ENCODE assay signal across 8 mouse cellular contexts in genomic region chr13:5845161-5845590, GRCm38 (mm10). TPM values are rescaled to one million over a fixed set of nuclear protein-coding genes. Genes with fewer than 3 reads are reported as not detected.
A peak's percentile ranks its signal among the peaks of the same experiment; 100 is the strongest.
DNase-seq lines count a peak whose midpoint lies in the region; ATAC-seq lines count a peak whose summit lies in the region.

No protein-coding gene starts in this region.

- peaks cover 12% of the 10 kb centered on the region; the same call in 1 of the 2 replicates for H3K4me1 ChIP-seq in heart, embryonic 12.5 days (replicated peaks)
- H3K4me1 ChIP-seq in liver, embryonic 11.5 days (replicated peaks; ENCODE audit: control insufficient read depth, insufficient read depth, low read length), result peaks cover 5% of the 10 kb centered on the region; the same call in 1 of the 2 replicates
- no peaks in the 10 kb centered on the region for H3K4me1 ChIP-seq in stomach, embryonic 14.5 days (ENCODE audit: control insufficient read depth, insufficient read depth, low read length)
- 0 out of 2 replicates have a peak, but pooled peaks cover 5% of the 10 kb centered on the region for H3K4me1 ChIP-seq in hindbrain, embryonic 10.5 days (replicated peaks)

- 39% methylated on average over 10 of the region's 10 CpGs for WGBS in heart, embryonic 12.5 days
- WGBS in liver, embryonic 11.5 days, result 34% methylated on average over 10 of the region's 10 CpGs
- WGBS in stomach, embryonic 14.5 days, result 35% methylated on average over 10 of the region's 10 CpGs
- WGBS in hindbrain, embryonic 10.5 days, result 54% methylated on average over 10 of the region's 10 CpGs

- peak overlapping the region; percentile 13; the same call in 1 of the 2 replicates for H3K27ac ChIP-seq in heart, embryonic 12.5 days (ENCODE audit: poor library complexity, severe bottlenecking)
- no peak overlapping the region for H3K27ac ChIP-seq in liver, embryonic 11.5 days (ENCODE audit: low read depth, low read length)
- peak overlapping the region; percentile 27; the same call in 1 of the 2 replicates for H3K27ac ChIP-seq in stomach, embryonic 14.5 days (ENCODE audit: low read length)
- no peak overlapping the region for H3K27ac ChIP-seq in hindbrain, embryonic 10.5 days

- no peak overlapping the region for H3K9ac ChIP-seq in heart, embryonic 12.5 days
- H3K9ac ChIP-seq in liver, embryonic 11.5 days (ENCODE audit: low read depth, low read length), result no peak overlapping the region
- no peak overlapping the region for H3K9ac ChIP-seq in stomach, embryonic 14.5 days (replicated peaks; ENCODE audit: low read depth, low read length)

- H3K4me2 ChIP-seq in heart, embryonic 12.5 days, result peak overlapping the region; percentile 38
- peak overlapping the region; percentile 20 for H3K4me2 ChIP-seq in liver, embryonic 11.5 days
- no peak overlapping the region for H3K4me2 ChIP-seq in stomach, embryonic 14.5 days (replicated peaks; ENCODE audit: low read depth, low read length)

- intact Hi-C loops in left cerebral cortex, postnatal 25 days (cut with DNase I), result no loop called here
- intact Hi-C loops in left cerebral cortex, postnatal 4 days (cut with DNase I), result no loop called here

- H3K36me3 ChIP-seq in heart, embryonic 12.5 days, result no peaks in the 10 kb centered on the region
- H3K36me3 ChIP-seq in liver, embryonic 11.5 days (ENCODE audit: control insufficient read depth, insufficient read depth, low read length), result no peaks in the 10 kb centered on the region
- no peaks in the 10 kb centered on the region for H3K36me3 ChIP-seq in stomach, embryonic 14.5 days (ENCODE audit: control insufficient read depth, insufficient read depth, low read length)
- H3K36me3 ChIP-seq in hindbrain, embryonic 10.5 days, result no peaks in the 10 kb centered on the region

- ATAC-seq in heart, embryonic 12.5 days (ENCODE audit: insufficient number of reproducible peaks, low FRiP score), result peak; percentile 73
- ATAC-seq in liver, embryonic 11.5 days (replicated peaks; ENCODE audit: low FRiP score), result peak; percentile 53; the same call in 1 of the 2 replicates
- no peak; the same call in 1 of the 2 replicates for ATAC-seq in stomach, embryonic 14.5 days (ENCODE audit: insufficient number of reproducible peaks, insufficient read depth, low FRiP score, low read depth)

- peak; percentile 16 to 43 for DNase-seq in left cerebral cortex, postnatal 25 days (ENCODE audit: low spot score in 2 of 2)
- no peak for DNase-seq in left cerebral cortex, postnatal 4 days
- peak; percentile 70 for DNase-seq in adrenal gland, adult 8-10 months
- no peak for DNase-seq in liver, embryonic 11.5 days (ENCODE audit: low spot score)
- no peak for DNase-seq in hindbrain, embryonic 10.5 days (ENCODE audit: low spot score)
- no peak for DNase-seq in testis, postnatal 14 days (ENCODE audit: low spot score)

- H3K9me3 ChIP-seq in heart, embryonic 12.5 days (replicated peaks), result no peaks in the 10 kb centered on the region
- H3K9me3 ChIP-seq in liver, embryonic 11.5 days (ENCODE audit: control insufficient read depth, low read length), result no peaks in the 10 kb centered on the region
- no peaks in the 10 kb centered on the region for H3K9me3 ChIP-seq in stomach, embryonic 14.5 days (ENCODE audit: control insufficient read depth, low read depth, low read length)
- H3K9me3 ChIP-seq in hindbrain, embryonic 10.5 days, result no peaks in the 10 kb centered on the region

- no peaks in the 10 kb centered on the region for H3K27me3 ChIP-seq in heart, embryonic 12.5 days (replicated peaks)
- no peaks in the 10 kb centered on the region for H3K27me3 ChIP-seq in liver, embryonic 11.5 days (replicated peaks; ENCODE audit: control insufficient read depth, insufficient read depth, low read length)
- no peaks in the 10 kb centered on the region for H3K27me3 ChIP-seq in stomach, embryonic 14.5 days (ENCODE audit: control insufficient read depth, insufficient read depth, low read length)
- no peaks in the 10 kb centered on the region for H3K27me3 ChIP-seq in hindbrain, embryonic 10.5 days (ENCODE audit: insufficient read depth, poor library complexity, severe bottlenecking)

- no peak overlapping the region for H3K4me3 ChIP-seq in heart, embryonic 12.5 days
- H3K4me3 ChIP-seq in liver, embryonic 11.5 days (ENCODE audit: low read depth, low read length), result no peak overlapping the region
- H3K4me3 ChIP-seq in stomach, embryonic 14.5 days (ENCODE audit: low read depth, low read length), result no peak overlapping the region
- H3K4me3 ChIP-seq in hindbrain, embryonic 10.5 days, result no peak overlapping the region

RNA-seq across cellular contexts. Expression of gene Klf6, which starts 16.1 kb away (rescaled TPM):
- 10 to 100 TPM; 54.5 to 58.2 TPM for total RNA-seq in left cerebral cortex, postnatal 25 days (2021)
- 100 to 1,000 TPM; 112 to 117 TPM for total RNA-seq in left cerebral cortex, postnatal 4 days (2021)
- total RNA-seq in adrenal gland, adult 8-10 months (2022), result 10 to 100 TPM; 34.6 to 57.1 (median 44.8) TPM
- 69.6 and 74.5 TPM in 2 replicates for polyA plus RNA-seq in heart, embryonic 12.5 days (2016; fragmentation: Nextera tagmentation; extraction: Ambion mirVana)
- polyA plus RNA-seq in liver, embryonic 11.5 days (2014; fragmentation: Nextera tagmentation; extraction: Ambion mirVana), result 25.7 and 31.5 TPM in 2 replicates
- polyA plus RNA-seq in stomach, embryonic 14.5 days (2014; fragmentation: Nextera tagmentation; extraction: Ambion mirVana), result 87.3 and 90.3 TPM in 2 replicates
- 58.2 and 59.0 TPM in 2 replicates for polyA plus RNA-seq in hindbrain, embryonic 10.5 days (2016; fragmentation: Nextera tagmentation; extraction: Ambion mirVana)

Comparison
In these comparisons a context has a peak if more than half of its experiments do, and no peak if none do; other contexts are left out.
1. DNase-seq: peak in left cerebral cortex, postnatal 25 days (2 of 2) and adrenal gland, adult 8-10 months (single experiment); none in left cerebral cortex, postnatal 4 days (single experiment), liver, embryonic 11.5 days (single experiment), hindbrain, embryonic 10.5 days (single experiment) and testis, postnatal 14 days (single experiment).
2. H3K27ac ChIP-seq: peak in heart, embryonic 12.5 days (single experiment) and stomach, embryonic 14.5 days (single experiment); none in liver, embryonic 11.5 days (single experiment) and hindbrain, embryonic 10.5 days (single experiment).